Mouse (Mus musculus) heart, embryonic 13.5 days (tissue): ENCODE results near the gene Glrx3. TPM values are rescaled to one million over a fixed set of nuclear protein-coding genes. Genes with fewer than 3 reads are reported as not detected.

ENCODE experiments used
- polyA plus RNA-seq: library from polyadenylated mRNA; unstranded; fragments of >200 nt; fragmentation: Nextera tagmentation; extraction: Ambion mirVana; gene quantifications from 2 replicates; pipeline ENCODE4 v1.2.1, GENCODE M21; 2015

The Glrx3 gene
- polyA plus RNA-seq, 1 experiment from 2014 or later = 174 TPM

Other genes starting within 250 kb of the Glrx3 start
- 0.52 and 0.60 TPM in 2 replicates for gene Ebf3, start 123.2 kb upstream of the Glrx3 start, polyA plus RNA-seq
- 14.5 and 15.9 TPM in 2 replicates for gene 9430038I01Rik, start 26.9 kb upstream of the Glrx3 start, polyA plus RNA-seq